Mouse (Mus musculus): ENCODE results near the gene Carmil3. TPM values are rescaled to one million over a fixed set of nuclear protein-coding genes. Genes with fewer than 3 reads are reported as not detected.

Gene Carmil3
- 2.0 and 2.3 TPM in 2 replicates for polyA plus RNA-seq (2012; rRNA removed)

DNA sequence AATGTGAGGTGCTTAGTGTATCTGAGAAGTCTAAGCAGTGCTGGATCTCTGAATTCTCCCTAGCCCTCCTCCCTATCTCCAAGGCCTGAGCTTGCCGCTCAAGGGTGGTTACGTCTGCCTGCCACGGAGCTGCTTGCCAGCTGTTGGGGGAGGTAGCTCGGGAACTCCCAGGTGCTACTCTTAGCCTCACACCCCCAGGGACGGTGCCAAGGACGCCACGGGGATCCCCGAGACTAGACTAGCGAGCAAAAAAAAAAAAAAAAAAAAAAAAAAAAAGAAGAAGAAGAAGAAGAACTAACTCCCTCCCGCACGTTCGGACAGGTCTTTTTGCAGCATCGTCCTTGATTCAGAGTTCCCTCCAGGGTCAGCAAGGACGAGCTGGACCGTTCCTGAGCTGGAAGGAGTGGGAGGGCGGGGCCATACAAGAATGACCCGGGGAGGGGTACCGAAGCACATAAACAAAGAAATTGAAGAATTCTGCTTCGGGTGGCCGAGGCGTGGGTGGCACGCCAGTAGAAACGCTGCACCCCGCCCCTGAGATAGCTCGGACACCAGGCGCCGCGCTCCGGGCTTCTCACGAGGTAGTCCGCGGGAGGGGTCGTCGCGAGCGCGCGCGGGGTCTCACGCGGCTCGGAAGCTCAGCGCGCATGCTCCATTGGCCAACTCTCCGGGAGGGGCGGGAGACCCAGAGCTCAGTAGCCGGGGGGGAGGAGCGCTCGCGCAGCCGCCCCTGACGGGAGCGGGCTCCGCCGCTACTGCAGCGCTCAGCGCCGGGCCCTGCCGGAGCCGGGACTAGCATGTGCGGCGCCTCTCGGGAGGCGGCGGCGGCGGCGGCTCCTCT is at the start of gene Carmil3:
Gene Carmil3, plus strand, starts transcription at position 291 of the 841 bp plus-strand sequence.

DNA sequence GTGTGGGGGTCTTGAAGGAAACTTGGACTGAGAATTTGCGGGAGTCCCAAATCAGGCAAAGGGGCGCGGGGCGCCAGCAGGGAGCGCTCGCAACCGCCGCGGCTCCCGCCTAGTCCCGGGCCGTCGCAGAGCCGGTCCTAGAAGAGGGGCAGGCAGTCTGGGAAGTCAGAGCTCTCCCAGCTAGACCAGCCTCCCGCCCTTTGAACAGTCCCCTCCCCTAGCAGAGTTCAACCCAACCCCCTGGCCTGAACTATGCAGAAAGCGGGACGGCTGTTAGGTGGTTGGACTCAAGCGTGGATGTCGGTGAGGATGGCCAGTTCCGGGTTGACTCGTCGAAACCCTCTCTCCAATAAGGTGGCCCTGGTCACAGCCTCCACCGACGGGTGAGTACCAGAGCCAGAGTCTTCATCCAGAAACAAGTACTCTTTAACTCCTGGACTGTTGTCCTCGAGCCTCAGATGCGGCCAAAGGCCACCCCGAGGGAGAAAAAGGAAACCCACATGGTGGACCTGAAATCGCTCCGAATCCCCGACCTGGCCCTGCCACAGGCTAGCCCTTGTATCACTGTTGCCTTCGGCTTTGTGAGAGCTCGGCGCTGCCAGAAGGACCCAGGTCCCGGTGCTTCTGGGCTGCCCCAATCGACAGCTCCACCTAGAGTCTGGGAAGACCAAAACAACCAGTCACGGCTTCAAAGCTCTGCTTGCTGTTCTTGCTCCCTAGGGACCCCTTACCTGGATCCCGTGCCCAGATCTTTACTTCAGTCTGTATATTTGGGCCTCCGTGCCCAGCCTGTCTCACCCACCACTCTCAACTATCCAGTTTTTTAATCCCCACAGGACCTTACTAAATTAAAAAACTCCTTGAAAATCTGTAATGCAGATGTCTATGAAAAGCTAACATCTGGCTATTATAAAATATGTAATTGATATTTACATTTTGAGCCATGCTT is 11.5 kb upstream of the Carmil3 start, which contains the start of gene Dhrs4:
Gene Dhrs4, plus strand, starts transcription at position 108 of the 949 bp plus-strand sequence.

DNA sequence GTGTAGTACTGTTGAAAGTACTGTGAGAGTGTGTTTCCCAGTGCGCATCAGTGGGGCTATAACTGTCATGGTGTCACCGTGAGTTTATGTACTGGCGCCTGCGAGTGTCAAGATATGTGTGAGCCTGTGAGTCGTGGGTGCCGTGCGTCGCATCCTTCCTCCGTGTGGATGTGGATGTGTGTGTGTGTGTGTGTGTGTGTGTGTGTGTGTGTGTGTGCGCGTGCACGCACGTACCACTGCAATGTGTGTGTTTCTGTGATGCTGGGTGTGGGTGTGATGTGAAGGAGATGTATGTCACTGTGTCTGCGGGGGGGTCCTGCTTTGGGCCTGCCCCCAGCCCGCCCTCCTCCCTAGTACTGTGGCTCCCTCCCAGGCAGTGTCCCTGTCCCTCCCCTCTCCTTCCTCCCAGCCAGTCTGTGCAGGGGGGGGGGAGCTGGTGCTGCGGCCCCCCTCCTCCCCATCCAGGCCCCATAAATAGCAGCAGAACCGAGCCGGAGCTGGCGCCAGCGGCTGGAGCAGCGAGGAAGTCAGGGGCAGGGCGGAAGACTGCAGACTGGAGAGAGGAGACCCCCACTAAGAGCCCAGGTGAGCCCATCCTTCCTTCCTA is 19.8 kb downstream of the Carmil3 start, which contains the start of gene Cpne6:
Gene Cpne6, plus strand, starts transcription at position 321 of the 607 bp plus-strand sequence.

DNA sequence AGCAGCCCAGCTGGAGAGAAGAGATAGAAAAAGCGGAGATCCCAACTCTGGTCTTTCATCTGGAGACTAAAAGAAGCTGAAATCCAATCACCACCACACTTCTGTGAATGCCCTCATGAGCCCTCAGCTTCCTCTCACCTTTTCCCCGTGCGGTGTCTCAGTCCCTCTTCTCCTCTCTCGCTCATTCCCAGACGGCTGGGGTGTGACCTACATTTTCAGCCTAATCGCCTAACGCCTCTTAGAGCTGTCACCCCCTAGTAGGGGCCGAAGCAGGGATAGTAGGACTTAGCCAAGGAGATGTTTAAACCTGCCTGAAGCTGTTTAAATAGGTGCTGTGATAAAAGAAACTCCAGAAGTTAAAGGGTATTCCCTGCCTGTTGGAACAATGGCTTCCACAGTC is 34.3 kb downstream of the Carmil3 start, which contains the start of gene Nrl:
Gene Nrl, minus strand, starts transcription at position 197 of the 400 bp plus-strand sequence.

DNA sequence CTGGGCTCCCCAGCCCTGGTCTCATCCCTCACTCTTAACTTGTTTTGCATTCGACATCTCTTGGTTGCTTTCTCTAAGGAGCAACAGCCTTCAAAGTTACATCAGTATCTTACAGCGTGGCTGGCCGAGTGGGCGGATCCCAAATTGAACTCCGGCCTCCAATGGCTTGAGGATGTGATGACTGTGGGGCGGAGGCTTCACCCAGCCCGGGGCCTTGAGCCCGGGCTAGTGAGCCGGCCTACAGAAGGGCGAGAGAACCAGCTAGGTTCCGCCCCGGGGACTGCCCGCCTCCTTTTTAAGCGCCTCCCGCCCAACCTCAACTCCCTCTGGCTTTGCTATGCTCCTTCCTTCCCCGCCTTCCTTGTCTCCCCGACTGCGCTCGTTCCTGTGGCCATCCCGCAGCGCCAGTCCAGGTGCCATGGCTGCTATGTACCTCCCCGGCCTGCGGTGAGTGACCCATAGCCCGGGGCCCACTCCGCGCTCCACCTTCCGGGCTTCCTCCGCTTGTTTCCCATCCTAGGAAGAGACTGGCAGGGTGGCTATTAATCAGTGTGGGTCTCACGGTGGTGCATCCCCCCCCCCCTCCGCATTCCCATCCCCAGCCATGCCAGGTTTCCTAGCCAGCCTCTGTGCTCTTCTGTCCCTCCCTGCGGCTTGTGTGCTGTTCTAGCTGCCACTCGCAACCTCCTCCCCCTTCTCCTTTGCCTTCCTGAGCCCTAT is 49.8 kb downstream of the Carmil3 start, which contains the start of gene Pck2:
Gene Pck2, plus strand, starts transcription at position 200 of the 720 bp plus-strand sequence.

Other genes starting within 250 kb of the Carmil3 start
- 45.3 and 46.0 TPM in 2 replicates for gene Dhrs4, start 11.9 kb upstream of the Carmil3 start, polyA plus RNA-seq (2012; rRNA removed)
- 0.06 and 0.08 TPM in 2 replicates for gene Cpne6, start 19.8 kb downstream of the Carmil3 start, polyA plus RNA-seq (2012; rRNA removed)
- gene Nrl, start 34.3 kb downstream of the Carmil3 start, polyA plus RNA-seq (2012; rRNA removed) = 0.01 TPM in 1 of 2 replicates, not detected in the other
- gene Pck2, start 49.6 kb downstream of the Carmil3 start, polyA plus RNA-seq (2012; rRNA removed) = 21.6 and 22.1 TPM in 2 replicates
- 29.4 and 35.9 TPM in 2 replicates for gene Dcaf11, start 69.4 kb downstream of the Carmil3 start, polyA plus RNA-seq (2012; rRNA removed)
- 0.76 and 0.83 TPM in 2 replicates for gene A730061H03Rik, start 69.8 kb downstream of the Carmil3 start, polyA plus RNA-seq (2012; rRNA removed)
- 0.20 and 0.69 TPM in 2 replicates for gene Fitm1, start 85.0 kb downstream of the Carmil3 start, polyA plus RNA-seq (2012; rRNA removed)
- 49.6 and 57.9 TPM in 2 replicates for gene Psme1, start 87.5 kb downstream of the Carmil3 start, polyA plus RNA-seq (2012; rRNA removed)
- 17.8 and 19.8 TPM in 2 replicates for gene Emc9, start 94.7 kb downstream of the Carmil3 start, polyA plus RNA-seq (2012; rRNA removed)
- gene Psme2, start 100.5 kb downstream of the Carmil3 start, polyA plus RNA-seq (2012; rRNA removed) = 63.6 and 64.0 TPM in 2 replicates
- gene Rnf31, start 101.1 kb downstream of the Carmil3 start, polyA plus RNA-seq (2012; rRNA removed) = 5.9 and 7.5 TPM in 2 replicates
- gene Irf9, start 112.9 kb downstream of the Carmil3 start, polyA plus RNA-seq (2012; rRNA removed) = 17.6 and 23.7 TPM in 2 replicates
- 1.7 and 2.1 TPM in 2 replicates for gene Rec8, start 127.4 kb downstream of the Carmil3 start, polyA plus RNA-seq (2012; rRNA removed)
- 24.1 TPM in 2 replicates for gene Ipo4, start 145.3 kb downstream of the Carmil3 start, polyA plus RNA-seq (2012; rRNA removed)
- 1.5 and 1.6 TPM in 2 replicates for gene Gm49378, start 147.2 kb downstream of the Carmil3 start, polyA plus RNA-seq (2012; rRNA removed)
- gene Tm9sf1, start 153.2 kb downstream of the Carmil3 start, polyA plus RNA-seq (2012; rRNA removed) = 25.0 and 29.3 TPM in 2 replicates
- 0.35 and 0.44 TPM in 2 replicates for gene Tssk4, start 159.5 kb downstream of the Carmil3 start, polyA plus RNA-seq (2012; rRNA removed)
- gene Mdp1, start 169.9 kb downstream of the Carmil3 start, polyA plus RNA-seq (2012; rRNA removed) = 14.2 and 15.2 TPM in 2 replicates
- gene Gmpr2, start 181.3 kb downstream of the Carmil3 start, polyA plus RNA-seq (2012; rRNA removed) = 13.3 and 16.5 TPM in 2 replicates
- 177 and 195 TPM in 2 replicates for gene Nedd8, start 181.5 kb downstream of the Carmil3 start, polyA plus RNA-seq (2012; rRNA removed)
- 15.3 and 17.8 TPM in 2 replicates for gene Tinf2, start 191.2 kb downstream of the Carmil3 start, polyA plus RNA-seq (2012; rRNA removed)
- gene Tgm1, start 223.3 kb downstream of the Carmil3 start, polyA plus RNA-seq (2012; rRNA removed) = 2.4 and 2.5 TPM in 2 replicates
- 10.6 and 12.3 TPM in 2 replicates for gene Rabggta, start 231.6 kb downstream of the Carmil3 start, polyA plus RNA-seq (2012; rRNA removed)

Measured in liver, embryonic 14 days (tissue).